Mouse (Mus musculus) pancreas, adult 10 weeks (tissue): ENCODE results near the gene Gm44511. TPM values are rescaled to one million over a fixed set of nuclear protein-coding genes. Genes with fewer than 3 reads are reported as not detected.

Experiments
- polyA plus RNA-seq: library from polyadenylated mRNA; stranded (reverse); fragments of 350-450 nt; fragmentation: Illumina TruSeq; extraction: RNeasy Lipid Tissue Mini Kit (QIAGEN cat#74804); gene quantifications from one replicate; pipeline ENCODE4 v1.2.3, GENCODE M21; 2015; ENCODE audit warnings: low read depth, low replicate concordance; ENCODE audit not compliant: insufficient read depth

Gm44511 gene
- polyA plus RNA-seq: not detected

DNA sequence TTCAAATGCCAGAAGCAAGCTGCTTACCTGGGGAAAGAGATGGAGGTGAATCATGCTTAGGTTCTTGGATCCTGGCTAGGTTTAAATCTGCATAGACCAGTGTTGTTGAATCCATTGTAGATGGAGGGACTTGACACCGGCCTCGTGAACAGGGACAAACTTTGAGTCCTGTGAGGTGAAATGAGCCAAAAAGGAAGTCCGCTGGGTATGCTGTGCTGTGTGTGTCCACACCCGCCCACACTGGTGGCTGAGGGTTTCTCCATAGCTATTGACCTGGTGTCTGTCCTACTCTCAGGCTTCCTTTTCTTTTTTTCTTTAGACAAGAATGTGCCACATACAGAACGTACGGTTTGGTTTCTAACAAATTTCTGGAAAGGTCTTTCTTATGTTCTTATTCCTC is at the start of gene Gm44511, which contains the start of gene Klrb1b:
Gm44511 (minus strand) TSS at position 184 of the 400 bp plus-strand sequence.
Klrb1b (minus strand) TSS at position 200 of the 400 bp plus-strand sequence.

DNA sequence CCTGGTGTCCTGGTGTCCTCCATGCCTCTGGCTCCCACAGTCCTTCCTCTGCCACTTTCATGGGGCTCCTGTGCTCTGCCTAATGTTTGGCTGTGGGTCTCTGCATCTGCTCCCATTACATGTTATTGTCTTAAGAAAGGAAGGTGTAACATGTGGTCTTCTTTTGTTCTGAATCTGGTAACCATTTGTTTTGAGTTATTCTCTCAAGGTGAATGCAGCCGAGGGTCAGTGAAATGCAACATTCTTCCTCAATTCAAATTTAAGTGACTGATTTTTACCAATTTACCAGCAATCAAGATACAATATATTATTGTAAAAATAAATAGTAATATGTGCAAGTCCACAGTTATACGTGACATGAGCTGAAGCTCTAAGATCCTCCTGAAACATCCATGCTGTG is 37.0 kb downstream of the Gm44511 start, which contains the start of gene Klrb1c:
Klrb1c (minus strand) TSS at position 101 of the 400 bp plus-strand sequence.

Other genes with a start within 250 kb of the Gm44511 start
- 2.3 TPM for gene A2ml1, start 244.7 kb downstream of the Gm44511 start, polyA plus RNA-seq
- gene Klrb1a, start 202.8 kb downstream of the Gm44511 start, polyA plus RNA-seq: not detected
- not detected for gene Clec2h, start 163.9 kb downstream of the Gm44511 start, polyA plus RNA-seq
- gene Klrb1, start 103.3 kb downstream of the Gm44511 start, polyA plus RNA-seq: not detected
- not detected for gene Klrb1c, start 37.1 kb downstream of the Gm44511 start, polyA plus RNA-seq
- gene Klrb1b, start within 50 bp of the Gm44511 start, polyA plus RNA-seq: not detected
- not detected for gene Clec2i, start 61.3 kb upstream of the Gm44511 start, polyA plus RNA-seq
- not detected for gene BC035044, start 64.8 kb upstream of the Gm44511 start, polyA plus RNA-seq
- gene Clec2g, start 108.1 kb upstream of the Gm44511 start, polyA plus RNA-seq: not detected
- not detected for gene Klrb1f, start 219.6 kb upstream of the Gm44511 start, polyA plus RNA-seq